Mouse (Mus musculus): ENCODE data around the gene Cryaa.

Cryaa gene

GRCm38 (mm10) chr17:31677507-31677906 is at the start of gene Cryaa:
TSS of gene Cryaa (plus strand) at chr17:31677807.
- no peak for DNase-seq (ENCODE audit: low read depth)

- DNase-seq (ENCODE audit: low read depth) = no peak
These were observed 49.6 kb upstream of the Cryaa start for GRCm38 (mm10) chr17:31627961-31628360.

- DNase-seq (ENCODE audit: low read depth) = no peak
These were observed 46.4 kb upstream of the Cryaa start for GRCm38 (mm10) chr17:31631081-31631800.

- no peak for DNase-seq (ENCODE audit: low read depth)
These were observed 44.6 kb upstream of the Cryaa start for GRCm38 (mm10) chr17:31633007-31633406.

GRCm38 (mm10) chr17:31634896-31635295 is 42.7 kb upstream of the Cryaa start:
- no peak for DNase-seq (ENCODE audit: low read depth)

GRCm38 (mm10) chr17:31635781-31636180 is 41.8 kb upstream of the Cryaa start:
- no peak for DNase-seq (ENCODE audit: low read depth)

- no peak for DNase-seq (ENCODE audit: low read depth)
These were observed 41.2 kb upstream of the Cryaa start for GRCm38 (mm10) chr17:31636277-31636941.

- peak; percentile 30 for DNase-seq (ENCODE audit: low read depth)
These were observed 40.4 kb upstream of the Cryaa start, which contains the start of gene Cbs for GRCm38 (mm10) chr17:31636942-31637811. TSS of gene Cbs (minus strand) at chr17:31637238.

GRCm38 (mm10) chr17:31637866-31638570 is 39.6 kb upstream of the Cryaa start:
- no peak for DNase-seq (ENCODE audit: low read depth)

- no peak for DNase-seq (ENCODE audit: low read depth)
These were observed 38.0 kb upstream of the Cryaa start for GRCm38 (mm10) chr17:31639651-31640050.

- DNase-seq (ENCODE audit: low read depth) = no peak
These were observed 35.3 kb upstream of the Cryaa start for GRCm38 (mm10) chr17:31642331-31642730.

GRCm38 (mm10) chr17:31642913-31643312 is 34.7 kb upstream of the Cryaa start:
- no peak for DNase-seq (ENCODE audit: low read depth)

GRCm38 (mm10) chr17:31646199-31647002 is 31.2 kb upstream of the Cryaa start:
- DNase-seq (ENCODE audit: low read depth) = no peak

- no peak for DNase-seq (ENCODE audit: low read depth)
These were observed 25.5 kb upstream of the Cryaa start for GRCm38 (mm10) chr17:31652152-31652551.

GRCm38 (mm10) chr17:31653277-31653676 is 24.3 kb upstream of the Cryaa start:
- DNase-seq (ENCODE audit: low read depth) = no peak

GRCm38 (mm10) chr17:31655366-31655765 is 22.2 kb upstream of the Cryaa start:
- no peak for DNase-seq (ENCODE audit: low read depth)

- DNase-seq (ENCODE audit: low read depth) = no peak
These were observed 20.9 kb upstream of the Cryaa start for GRCm38 (mm10) chr17:31656682-31657081.

- no peak for DNase-seq (ENCODE audit: low read depth)
These were observed 20.2 kb upstream of the Cryaa start for GRCm38 (mm10) chr17:31657141-31657983.

GRCm38 (mm10) chr17:31658136-31658467 is 19.5 kb upstream of the Cryaa start:
- no peak for DNase-seq (ENCODE audit: low read depth)

- DNase-seq (ENCODE audit: low read depth) = peak; percentile 91
These were observed 19.0 kb upstream of the Cryaa start, which contains the start of gene U2af1 for GRCm38 (mm10) chr17:31658468-31659185. TSS of gene U2af1 (minus strand) at chr17:31658892.
